Mouse (Mus musculus): ENCODE data around the gene Lyzl4. TPM values are rescaled to one million over a fixed set of nuclear protein-coding genes. Genes with fewer than 3 reads are reported as not detected.

Gene Lyzl4
- polyA plus RNA-seq, 1 experiment from 2014 or later = 0.63 TPM

Other genes with a start within 250 kb of the Lyzl4 start
- gene Cck, start 146.4 kb downstream of the Lyzl4 start, polyA plus RNA-seq (2016; fragmentation: Nextera tagmentation; extraction: Ambion mirVana) = 1.0 and 1.2 TPM in 2 replicates
- 0.62 and 0.73 TPM in 2 replicates for gene Vipr1, start 620 bp upstream of the Lyzl4 start, polyA plus RNA-seq (2016; fragmentation: Nextera tagmentation; extraction: Ambion mirVana)
- gene Sec22c, start 63.4 kb upstream of the Lyzl4 start, polyA plus RNA-seq (2016; fragmentation: Nextera tagmentation; extraction: Ambion mirVana) = 16.8 and 18.0 TPM in 2 replicates
- gene Ss18l2, start 68.2 kb upstream of the Lyzl4 start, polyA plus RNA-seq (2016; fragmentation: Nextera tagmentation; extraction: Ambion mirVana) = 96.2 and 117 TPM in 2 replicates
- gene Nktr, start 77.1 kb upstream of the Lyzl4 start, polyA plus RNA-seq (2016; fragmentation: Nextera tagmentation; extraction: Ambion mirVana) = 73.7 and 85.5 TPM in 2 replicates
- 15.4 and 20.1 TPM in 2 replicates for gene Zfp651, start 117.2 kb upstream of the Lyzl4 start, polyA plus RNA-seq (2016; fragmentation: Nextera tagmentation; extraction: Ambion mirVana)
- 2.9 and 3.6 TPM in 2 replicates for gene Klhl40, start 135.5 kb upstream of the Lyzl4 start, polyA plus RNA-seq (2016; fragmentation: Nextera tagmentation; extraction: Ambion mirVana)
- 0.40 TPM in 1 of 2 replicates, not detected in the other for gene Hhatl, start 150.4 kb upstream of the Lyzl4 start, polyA plus RNA-seq (2016; fragmentation: Nextera tagmentation; extraction: Ambion mirVana)
- gene Ccdc13, start 197.4 kb upstream of the Lyzl4 start, polyA plus RNA-seq (2016; fragmentation: Nextera tagmentation; extraction: Ambion mirVana) = 1.3 and 1.5 TPM in 2 replicates
- gene Higd1a, start 216.3 kb upstream of the Lyzl4 start, polyA plus RNA-seq (2016; fragmentation: Nextera tagmentation; extraction: Ambion mirVana) = 128 and 154 TPM in 2 replicates